Mouse (Mus musculus): ENCODE data around the gene Fkbp2. TPM values are rescaled to one million over a fixed set of nuclear protein-coding genes. Genes with fewer than 3 reads are reported as not detected.
A peak's percentile ranks its signal among the peaks of the same experiment; 100 is the strongest.
"Not testable (repeated sequence)": the region's sequence is repeated elsewhere in the genome, so short reads cannot be mapped to it uniquely, and the experiment has no call there.

Gene Fkbp2
- polyA plus RNA-seq, 1 experiment from 2014 or later, result 131 TPM

DNA sequence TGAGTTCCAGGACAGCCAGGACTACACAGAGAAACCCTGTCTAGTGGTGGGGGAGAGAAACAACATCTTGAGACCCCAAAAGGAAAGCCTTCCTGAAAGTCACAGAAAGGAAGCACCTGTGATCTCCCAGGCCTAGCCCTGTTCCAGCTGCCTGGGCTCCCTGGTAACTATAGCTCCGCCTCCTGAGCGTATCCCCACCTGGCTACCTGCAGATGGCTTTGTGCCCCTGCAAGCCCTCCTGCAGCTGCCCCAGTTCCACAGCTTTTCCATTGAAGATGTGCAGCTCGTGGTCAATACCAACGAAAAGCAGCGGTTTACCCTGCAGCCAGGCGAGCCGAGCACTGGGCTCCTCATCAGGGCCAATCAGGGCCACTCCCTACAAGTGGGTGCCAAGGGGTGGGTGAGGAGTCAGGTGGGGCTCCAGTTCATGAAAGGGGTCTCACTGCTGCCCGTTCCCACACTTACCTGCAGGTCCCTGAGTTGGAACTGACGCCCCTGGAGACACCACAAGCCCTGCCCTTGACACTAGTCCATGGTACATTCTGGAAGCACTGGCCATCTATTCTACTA is 17.5 kb upstream of the Fkbp2 start:
- Histone ChIP-seq H3K9me3 (no peaks in the 10 kb centered on the region), H3K36me3 (peaks cover 34% of the 10 kb centered on the region), H3K27ac (no peak overlapping the region), H3K4me1 (peaks cover 46% of the 10 kb centered on the region), H3K27me3 (ENCODE audit: insufficient read depth, poor library complexity, severe bottlenecking) (no peaks in the 10 kb centered on the region), H3K4me3 (no peak overlapping the region)
- no peak for DNase-seq (ENCODE audit: low spot score)
- 75% methylated on average over 9 of the region's 9 CpGs for WGBS

- no peaks in the 10 kb centered on the region for H3K9me3 ChIP-seq
- DNase-seq (ENCODE audit: low spot score), result peak; percentile 96
- peak within 1 kb of the TSS; percentile 73 for H3K4me3 ChIP-seq
- H3K4me1 ChIP-seq, result peaks cover 58% of the 10 kb centered on the region
- WGBS, result under 1% methylated on average over 24 of the region's 24 CpGs
- H3K36me3 ChIP-seq, result peaks cover 29% of the 10 kb centered on the region
- no peaks in the 10 kb centered on the region for H3K27me3 ChIP-seq (ENCODE audit: insufficient read depth, poor library complexity, severe bottlenecking)
- peak within 1 kb of the TSS; percentile 89 for H3K27ac ChIP-seq
These were observed 15.7 kb upstream of the Fkbp2 start, which contains the start of the genes Nudt22 and Trpt1 for GRCm38 (mm10) chr19:6996006-6996405. TSS of gene Nudt22 (minus strand) at chr19:6996117. TSS of gene Trpt1 (plus strand) at chr19:6996131.

- Histone ChIP-seq H3K27me3 (ENCODE audit: insufficient read depth, poor library complexity, severe bottlenecking) (no peaks in the 10 kb centered on the region), H3K4me3 (peak overlapping the region; percentile 73), H3K9me3 (no peaks in the 10 kb centered on the region), H3K4me1 (peaks cover 58% of the 10 kb centered on the region), H3K36me3 (peaks cover 27% of the 10 kb centered on the region), H3K27ac (peak overlapping the region; percentile 89)
- DNase-seq (ENCODE audit: low spot score), result no peak
- WGBS, result 51% methylated on average over 20 of the region's 21 CpGs
These were observed 15.1 kb upstream of the Fkbp2 start for GRCm38 (mm10) chr19:6995255-6995991.

GRCm38 (mm10) chr19:6994489-6994888 is 14.2 kb upstream of the Fkbp2 start:
- Histone ChIP-seq H3K4me1 (peaks cover 58% of the 10 kb centered on the region), H3K9me3 (no peaks in the 10 kb centered on the region), H3K36me3 (peaks cover 19% of the 10 kb centered on the region), H3K27me3 (ENCODE audit: insufficient read depth, poor library complexity, severe bottlenecking) (no peaks in the 10 kb centered on the region), H3K4me3 (peak overlapping the region; percentile 73), H3K27ac (0 out of 2 replicates have a peak overlapping the region, but pooled peaks have one; percentile 89)
- DNase-seq (ENCODE audit: low spot score), result no peak
- 86% methylated on average over 8 of the region's 8 CpGs for WGBS

DNA sequence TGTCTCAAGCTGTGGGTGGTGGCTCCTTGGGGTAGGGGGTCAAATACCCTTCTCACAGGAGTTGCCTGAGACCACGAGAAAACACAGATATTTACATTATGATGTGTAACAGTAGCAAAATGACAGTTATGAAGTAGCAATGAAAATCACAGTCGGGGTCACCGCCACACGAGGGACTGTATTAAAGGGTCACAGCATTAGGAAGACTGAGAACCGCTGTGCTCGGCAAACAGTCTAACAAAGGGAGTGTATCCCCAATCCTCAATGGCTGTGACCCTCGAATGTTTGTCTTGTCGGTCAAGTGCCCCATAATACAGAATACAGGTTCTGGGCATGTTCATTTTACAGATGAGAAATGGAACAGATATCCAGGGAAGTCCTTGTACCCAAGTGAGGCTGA is 13.7 kb upstream of the Fkbp2 start:
- H3K27ac ChIP-seq, result no peak overlapping the region
- no peak for DNase-seq (ENCODE audit: low spot score)
- no peaks in the 10 kb centered on the region for H3K9me3 ChIP-seq
- H3K4me1 ChIP-seq, result peaks cover 58% of the 10 kb centered on the region
- H3K36me3 ChIP-seq, result peaks cover 18% of the 10 kb centered on the region
- WGBS, result 88% methylated on average over 8 of the region's 8 CpGs
- no peak overlapping the region for H3K4me3 ChIP-seq
- no peaks in the 10 kb centered on the region for H3K27me3 ChIP-seq (ENCODE audit: insufficient read depth, poor library complexity, severe bottlenecking)

- 61% methylated on average over 14 of the region's 14 CpGs for WGBS
- Histone ChIP-seq H3K27ac (peak overlapping the region; percentile 87), H3K36me3 (peaks cover 9% of the 10 kb centered on the region), H3K27me3 (ENCODE audit: insufficient read depth, poor library complexity, severe bottlenecking) (no peaks in the 10 kb centered on the region), H3K9me3 (no peaks in the 10 kb centered on the region), H3K4me1 (peaks cover 61% of the 10 kb centered on the region), H3K4me3 (peak overlapping the region; percentile 70)
- no peak for DNase-seq (ENCODE audit: low spot score)
These were observed 12.9 kb upstream of the Fkbp2 start for GRCm38 (mm10) chr19:6993011-6993770.

DNA sequence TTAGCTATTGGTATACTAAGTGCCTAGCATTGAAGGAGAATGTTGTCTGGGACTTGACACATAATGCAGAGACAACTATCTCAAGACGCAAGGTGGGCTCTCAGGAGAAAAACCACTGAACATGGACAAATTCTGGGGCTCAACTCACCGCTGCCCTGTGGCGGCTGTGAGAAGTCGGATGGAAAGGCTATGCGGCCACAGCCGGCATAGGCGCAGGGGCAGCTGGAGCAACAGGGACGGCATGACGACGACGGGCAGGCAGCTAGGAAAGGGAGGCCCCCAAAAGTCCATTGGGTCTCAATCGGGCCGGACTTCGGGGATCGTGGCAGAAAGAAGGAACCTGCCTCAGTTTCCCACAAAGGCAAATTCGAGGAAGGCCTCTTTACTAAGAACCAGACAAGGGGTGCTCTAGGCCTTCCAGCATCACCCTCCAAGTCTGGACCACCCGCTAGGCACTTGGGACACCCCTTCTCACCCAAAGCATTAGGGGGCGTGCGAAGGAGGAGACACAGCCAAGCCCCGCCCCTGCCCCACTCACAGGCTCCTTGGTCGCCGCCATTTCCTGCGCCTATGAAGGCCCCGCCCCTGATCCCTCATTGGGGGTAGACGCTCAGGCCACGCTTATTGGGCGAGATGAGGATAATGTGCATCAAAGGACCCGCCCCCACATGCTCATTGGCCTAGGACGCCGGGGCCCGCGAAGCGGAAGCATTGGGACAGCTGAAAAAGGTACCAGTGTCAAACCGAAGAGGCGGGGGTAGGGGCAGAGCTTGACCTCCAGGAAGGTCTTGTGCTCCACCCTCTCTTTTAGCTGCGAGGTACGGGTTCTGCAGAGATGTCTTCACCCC is 11.9 kb upstream of the Fkbp2 start, which contains the start of gene Dnajc4:
Dnajc4 (minus strand) TSS at position 562 of the 848 bp plus-strand sequence.
- H3K27ac ChIP-seq, result peak within 1 kb of the TSS; percentile 87
- 2% methylated on average over 37 of the region's 37 CpGs for WGBS
- H3K4me1 ChIP-seq, result peaks cover 63% of the 10 kb centered on the region
- peak; percentile 99 for DNase-seq (ENCODE audit: low spot score)
- peak within 1 kb of the TSS; percentile 70 for H3K4me3 ChIP-seq
- no peaks in the 10 kb centered on the region for H3K9me3 ChIP-seq
- no peaks in the 10 kb centered on the region for H3K27me3 ChIP-seq (ENCODE audit: insufficient read depth, poor library complexity, severe bottlenecking)
- 0 out of 2 replicates have a peak, but pooled peaks cover 5% of the 10 kb centered on the region for H3K36me3 ChIP-seq

- H3K27ac ChIP-seq; H3K27me3 ChIP-seq (ENCODE audit: insufficient read depth, poor library complexity, severe bottlenecking); H3K4me3 ChIP-seq; H3K36me3 ChIP-seq; H3K9me3 ChIP-seq; DNase-seq (ENCODE audit: low spot score): not testable (repeated sequence)
- 90% methylated on average over 6 of the region's 6 CpGs for WGBS
- peaks cover 63% of the 10 kb centered on the region for H3K4me1 ChIP-seq
These were observed 10.9 kb upstream of the Fkbp2 start for GRCm38 (mm10) chr19:6991166-6991565.

GRCm38 (mm10) chr19:6990712-6991111 is 10.4 kb upstream of the Fkbp2 start:
- Histone ChIP-seq H3K36me3 (peaks cover 9% of the 10 kb centered on the region; the same call in 1 of the 2 replicates), H3K27ac (no peak overlapping the region), H3K27me3 (ENCODE audit: insufficient read depth, poor library complexity, severe bottlenecking) (no peaks in the 10 kb centered on the region), H3K9me3 (no peaks in the 10 kb centered on the region), H3K4me1 (peaks cover 65% of the 10 kb centered on the region), H3K4me3 (no peak overlapping the region)
- WGBS, result 81% methylated on average over 6 of the region's 6 CpGs
- DNase-seq (ENCODE audit: low spot score), result no peak

DNA sequence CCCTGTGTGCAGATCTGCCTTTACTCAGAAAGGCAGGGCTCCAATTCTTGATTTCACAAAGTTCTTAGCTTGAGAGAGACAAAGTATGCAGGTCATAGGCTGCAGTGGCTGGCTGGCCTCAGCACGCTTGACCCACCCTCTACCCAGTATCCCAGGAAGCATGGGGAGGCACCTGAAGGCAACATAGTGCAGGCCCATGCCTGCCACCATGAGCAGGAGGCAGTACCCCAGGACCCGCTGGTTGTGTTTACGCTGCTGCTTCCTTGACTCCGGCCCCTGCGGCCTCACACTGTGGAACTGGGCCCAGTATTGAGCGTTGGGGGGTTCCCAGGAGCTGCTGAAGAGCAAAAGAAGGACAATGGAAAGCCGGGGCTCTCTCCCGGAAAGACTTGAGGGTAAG is 8.9 kb upstream of the Fkbp2 start:
- no peaks in the 10 kb centered on the region for H3K9me3 ChIP-seq
- H3K4me3 ChIP-seq, result no peak overlapping the region
- H3K27ac ChIP-seq, result no peak overlapping the region
- H3K36me3 ChIP-seq, result peaks cover 22% of the 10 kb centered on the region
- DNase-seq (ENCODE audit: low spot score), result no peak
- H3K27me3 ChIP-seq (ENCODE audit: insufficient read depth, poor library complexity, severe bottlenecking), result no peaks in the 10 kb centered on the region
- peaks cover 58% of the 10 kb centered on the region for H3K4me1 ChIP-seq
- WGBS, result 83% methylated on average over 8 of the region's 8 CpGs

DNA sequence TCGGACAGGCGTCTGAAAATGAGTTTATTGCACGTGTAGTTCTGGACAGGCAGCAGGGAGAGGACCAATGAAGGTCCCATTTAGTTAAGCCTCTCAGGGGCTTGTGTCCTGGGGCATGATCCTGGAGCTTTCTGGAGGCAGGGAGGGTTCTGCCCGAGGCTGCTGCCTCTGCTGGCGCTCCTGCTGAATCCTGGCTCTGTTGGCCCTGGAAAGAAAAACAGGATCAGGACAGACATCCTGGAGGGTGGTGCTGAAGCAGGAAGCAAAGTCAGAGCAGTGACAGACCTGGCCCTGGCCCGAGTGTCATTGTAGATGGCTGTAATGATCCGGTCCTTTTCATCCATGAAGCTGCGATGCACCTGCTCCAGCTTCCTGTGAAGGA is 7.6 kb upstream of the Fkbp2 start:
- no peak for DNase-seq (ENCODE audit: low spot score)
- Histone ChIP-seq H3K27me3 (ENCODE audit: insufficient read depth, poor library complexity, severe bottlenecking) (no peaks in the 10 kb centered on the region), H3K27ac (peak overlapping the region; percentile 98), H3K36me3 (peaks cover 34% of the 10 kb centered on the region), H3K4me3 (peak overlapping the region; percentile 98), H3K4me1 (peaks cover 48% of the 10 kb centered on the region), H3K9me3 (no peaks in the 10 kb centered on the region)
- WGBS, result 9% methylated on average over 8 of the region's 8 CpGs
